Mouse (Mus musculus) embryonic fibroblast, embryonic 13.5 days (primary cell): ENCODE data around the gene Ctrl.

Source experiments
- CTCF ChIP-seq: IDR thresholded peaks from 2 replicates; pipeline ENCODE4 v1.5.1; 2011; ENCODE audit warnings: mild to moderate bottlenecking, control low read depth, low read length, moderate library complexity, borderline replicate concordance; ENCODE audit not compliant: insufficient read depth
- POLR2A ChIP-seq: IDR thresholded peaks from 2 replicates; pipeline ENCODE4 v1.6.1; 2011; ENCODE audit warnings: low read depth, mild to moderate bottlenecking, control low read depth, low read length, moderate library complexity

- TF ChIP-seq POLR2A = no peak
- TF ChIP-seq CTCF = no peak
Observed at GRCm38 (mm10) chr8:105959350-105959749, 25.7 kb upstream of the Ctrl start.
